Mouse (Mus musculus): Measurements from ENCODE around the gene Hoxd12.

DNA sequence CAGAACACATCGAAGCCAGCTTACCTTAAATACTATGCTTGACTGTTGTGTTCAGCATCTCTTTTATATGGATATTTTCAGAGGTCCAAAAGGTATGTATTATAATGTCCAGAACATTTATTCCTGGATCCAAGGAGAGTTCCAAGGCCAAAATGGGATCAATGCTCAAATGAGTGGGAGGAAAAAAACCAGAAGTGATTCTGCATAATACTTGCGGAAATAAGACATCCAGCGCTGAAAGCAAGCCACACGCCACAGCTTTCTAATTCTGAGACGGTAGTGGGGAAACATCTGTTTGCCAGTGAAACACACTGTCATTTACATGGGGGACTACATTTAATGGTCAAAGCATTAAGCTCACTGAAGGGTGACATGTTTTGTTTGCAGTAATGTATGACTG is 32.4 kb upstream of the Hoxd12 start:
- TF ChIP-seq CTCF (IDR thresholded peaks at IDR 0.05; ENCODE audit: control insufficient read depth, insufficient read depth, low read length): no peak
- no peak for TF ChIP-seq POLR2A (IDR thresholded peaks at IDR 0.05; ENCODE audit: borderline replicate concordance, control insufficient read depth, low read depth, low read length)
